Mouse (Mus musculus) midbrain, postnatal 0 days (tissue): ENCODE results near the gene Myo18b. TPM values are rescaled to one million over a fixed set of nuclear protein-coding genes. Genes with fewer than 3 reads are reported as not detected.

Experiments used
- ATAC-seq: fragments of 200-750 bp; cut with Nextera tagmentation; 2 replicates; pipeline ENCODE4 v1.8.0; 2017; ENCODE audit warnings: moderate number of reproducible peaks, mild to moderate bottlenecking, moderate TSS enrichment, moderate library complexity; ENCODE audit not compliant: low FRiP score
- DNase-seq: peaks from one replicate; pipeline ENCODE4 v3.0.0-alpha.2; 2015; ENCODE audit warnings: low spot score
- H3K27ac ChIP-seq: fragments of 300-500 bp; sonication (generic); 2 replicates; pipeline ENCODE4 v1.5.1; 2014; ENCODE audit warnings: low read depth, mild to moderate bottlenecking, low read length, mixed read lengths
- H3K27me3 ChIP-seq: fragments of 300-500 bp; sonication (generic); 2 replicates; pipeline ENCODE4 v1.6.1; 2014; ENCODE audit warnings: low read length, control low read depth, mixed read lengths; ENCODE audit not compliant: insufficient read depth
- H3K36me3 ChIP-seq: fragments of 300-500 bp; sonication (generic); 2 replicates; pipeline ENCODE4 v1.6.1; 2014; ENCODE audit warnings: low read length, control low read depth, mixed read lengths; ENCODE audit not compliant: insufficient read depth
- H3K4me1 ChIP-seq: fragments of 300-500 bp; sonication (generic); 2 replicates; pipeline ENCODE4 v1.6.1; 2014; ENCODE audit warnings: mild to moderate bottlenecking, control low read depth, antibody characterized with exemption, low read length, mixed read lengths; ENCODE audit not compliant: insufficient read depth
- H3K4me2 ChIP-seq: fragments of 300-500 bp; sonication (generic); 2 replicates; pipeline ENCODE4 v1.6.1; 2014; ENCODE audit warnings: low read depth, mild to moderate bottlenecking, low read length, mixed read lengths; ENCODE audit not compliant: poor library complexity, severe bottlenecking
- H3K4me3 ChIP-seq: fragments of 300-500 bp; sonication (generic); 2 replicates; pipeline ENCODE4 v1.5.1; 2014; ENCODE audit warnings: low read depth, mild to moderate bottlenecking, low read length, moderate library complexity
- H3K9ac ChIP-seq: fragments of 300-500 bp; sonication (generic); replicated peaks from 2 replicates; pipeline ENCODE4 v1.6.1; 2014; ENCODE audit warnings: mild to moderate bottlenecking, low read length, moderate library complexity, mixed read lengths; ENCODE audit not compliant: poor library complexity, severe bottlenecking
- H3K9me3 ChIP-seq: fragments of 300-500 bp; sonication (generic); 2 replicates; pipeline ENCODE4 v1.6.1; 2016; ENCODE audit warnings: low read length, control low read depth
- CTCF ChIP-seq: IDR thresholded peaks from 2 replicates; pipeline ENCODE4 v1.5.1; 2016; ENCODE audit warnings: antibody characterized with exemption, mild to moderate bottlenecking
- WGBS: fragments of 180-500 bp; shearing (Covaris S2); extraction: QIAGEN DNeasy Blood & Tissue Kit; methylation state at CpG from one replicate; pipeline ENCODE4 v1.1.7; 2014; 5-methylcytosine and 5-hydroxymethylcytosine counted together
- polyA plus RNA-seq: library from polyadenylated mRNA; unstranded; fragments of >200 nt; fragmentation: Nextera tagmentation; extraction: Ambion mirVana; gene quantifications from 2 replicates; pipeline ENCODE4 v1.2.1, GENCODE M21; 2015
- total RNA-seq: library from RNA; depleted of rRNA; stranded (reverse); fragments of >200 nt; gene quantifications from 2 replicates; pipeline ENCODE4 v1.2.3, GENCODE M21; 2014

Gene Myo18b
- total and polyA plus RNA-seq, 2 experiments from 2014 or later: 1.3 to 1.9 TPM

- WGBS: 84% methylated on average over 6 of the region's 6 CpGs
- no peak for TF ChIP-seq CTCF
- no peaks in the 10 kb centered on the region for H3K9me3 ChIP-seq
These were observed 109.4 kb downstream of the Myo18b start for GRCm38 (mm10) chr5:112786788-112787187.

GRCm38 (mm10) chr5:112786031-112786430 lies 110.1 kb downstream of the Myo18b start:
- no peak for DNase-seq
- no peak overlapping the region for H3K4me2 ChIP-seq
- H3K4me3 ChIP-seq: no peak overlapping the region
- ATAC-seq: no peak
- no peaks in the 10 kb centered on the region for H3K4me1 ChIP-seq
- no peak for TF ChIP-seq CTCF
- no peaks in the 10 kb centered on the region for H3K9me3 ChIP-seq
- H3K27me3 ChIP-seq: no peaks in the 10 kb centered on the region
- 81% methylated on average over 8 of the region's 8 CpGs for WGBS
- H3K36me3 ChIP-seq: no peaks in the 10 kb centered on the region
- H3K9ac ChIP-seq: no peak overlapping the region
- no peak overlapping the region for H3K27ac ChIP-seq

More at GRCm38 (mm10) chr5:112786788-112787187, 109.4 kb downstream of the Myo18b start:
- Histone ChIP-seq H3K9ac (no peak overlapping the region), H3K4me3 (no peak overlapping the region), H3K27ac (no peak overlapping the region), H3K4me1 (no peaks in the 10 kb centered on the region), H3K27me3 (no peaks in the 10 kb centered on the region), H3K36me3 (no peaks in the 10 kb centered on the region), H3K4me2 (no peak overlapping the region)
- ATAC-seq (no peak), DNase-seq (no peak)

- 88% methylated on average over 7 of the region's 7 CpGs for WGBS
- no peaks in the 10 kb centered on the region for H3K27me3 ChIP-seq
- no peaks in the 10 kb centered on the region for H3K36me3 ChIP-seq
- no peak for ATAC-seq
- H3K9ac ChIP-seq: no peak overlapping the region
- no peak overlapping the region for H3K27ac ChIP-seq
- TF ChIP-seq CTCF: no peak
- no peak overlapping the region for H3K4me2 ChIP-seq
- no peaks in the 10 kb centered on the region for H3K4me1 ChIP-seq
- DNase-seq: no peak
- H3K9me3 ChIP-seq: no peaks in the 10 kb centered on the region
- no peak overlapping the region for H3K4me3 ChIP-seq
These were observed 114.4 kb downstream of the Myo18b start for GRCm38 (mm10) chr5:112781719-112782118.

GRCm38 (mm10) chr5:112781231-112781630 lies 114.9 kb downstream of the Myo18b start:
- no peak for TF ChIP-seq CTCF
- no peak for ATAC-seq
- H3K9ac ChIP-seq: no peak overlapping the region
- H3K4me3 ChIP-seq: no peak overlapping the region
- no peaks in the 10 kb centered on the region for H3K36me3 ChIP-seq
- H3K27me3 ChIP-seq: no peaks in the 10 kb centered on the region
- 95% methylated on average over 4 of the region's 4 CpGs for WGBS
- no peaks in the 10 kb centered on the region for H3K9me3 ChIP-seq
- H3K27ac ChIP-seq: no peak overlapping the region
- no peak overlapping the region for H3K4me2 ChIP-seq
- no peak for DNase-seq
- 0 out of 2 replicates have a peak, but pooled peaks cover 2% of the 10 kb centered on the region for H3K4me1 ChIP-seq

- H3K4me1 ChIP-seq: 0 out of 2 replicates have a peak, but pooled peaks cover 2% of the 10 kb centered on the region
- no peaks in the 10 kb centered on the region for H3K36me3 ChIP-seq
- no peak overlapping the region for H3K4me3 ChIP-seq
- DNase-seq (peak; percentile 71), ATAC-seq (no peak)
- H3K9ac ChIP-seq: no peak overlapping the region
- no peak overlapping the region for H3K4me2 ChIP-seq
- TF ChIP-seq CTCF: no peak
- WGBS: 64% methylated on average over 5 of the region's 5 CpGs
- no peak overlapping the region for H3K27ac ChIP-seq
- no peaks in the 10 kb centered on the region for H3K27me3 ChIP-seq
- H3K9me3 ChIP-seq: no peaks in the 10 kb centered on the region
These were observed 115.8 kb downstream of the Myo18b start for GRCm38 (mm10) chr5:112780383-112780782.

GRCm38 (mm10) chr5:112776781-112777405 lies 119.3 kb downstream of the Myo18b start:
- Histone ChIP-seq H3K9ac (no peak overlapping the region), H3K9me3 (no peaks in the 10 kb centered on the region), H3K27me3 (no peaks in the 10 kb centered on the region), H3K4me1 (0 out of 2 replicates have a peak, but pooled peaks cover 2% of the 10 kb centered on the region), H3K27ac (no peak overlapping the region), H3K36me3 (no peaks in the 10 kb centered on the region), H3K4me2 (no peak overlapping the region), H3K4me3 (no peak overlapping the region)
- WGBS: 19% methylated on average over 15 of the region's 15 CpGs
- DNase-seq: no peak
- ATAC-seq: no peak
- TF ChIP-seq CTCF: no peak
